Mouse (Mus musculus): ENCODE data around the gene Optc.

Optc gene

GRCm38 (mm10) chr1:133876936-133877335 is 30.9 kb downstream of the Optc start:
- TF ChIP-seq GATA4 (IDR thresholded peaks at IDR 0.05; ENCODE audit: insufficient replicate concordance, low read length) = no peak

DNA sequence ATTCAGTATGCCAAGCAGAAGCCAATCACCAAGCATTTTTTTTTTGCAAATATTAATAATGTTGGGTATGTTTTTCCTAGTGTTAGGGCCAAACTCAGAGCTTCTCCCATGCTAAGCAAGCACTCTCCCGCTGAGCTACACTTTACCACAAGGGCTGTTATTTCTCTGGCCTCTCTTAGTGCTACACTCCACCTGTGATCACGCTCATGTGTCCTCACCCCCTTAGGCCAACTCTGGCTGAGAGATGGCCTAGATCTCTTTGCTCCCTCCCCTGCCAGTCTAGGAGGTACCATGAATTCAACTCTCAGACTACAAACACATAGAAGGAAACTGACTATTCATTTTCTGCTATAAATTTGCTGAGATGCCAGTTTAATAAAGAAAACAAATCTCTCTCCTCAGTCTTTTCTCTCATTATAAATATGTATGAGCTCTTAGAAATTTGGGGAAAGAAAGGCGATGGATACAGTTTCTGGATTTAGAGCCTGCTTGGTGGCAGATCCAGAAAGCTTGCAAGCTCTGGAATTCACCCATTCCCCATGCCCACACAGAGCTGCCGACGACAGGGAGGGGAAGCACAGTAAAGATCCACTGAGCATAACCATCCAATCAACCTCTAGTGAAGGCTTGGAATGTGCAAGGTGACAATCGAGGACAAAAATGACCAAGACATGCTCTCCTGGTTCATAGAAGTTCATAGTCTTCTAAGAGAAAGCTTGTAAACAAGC is 34.5 kb downstream of the Optc start:
- TF ChIP-seq GATA4 (IDR thresholded peaks at IDR 0.05; ENCODE audit: insufficient replicate concordance, low read length) = no peak

GRCm38 (mm10) chr1:133871241-133871640 is 36.6 kb downstream of the Optc start:
- no peak for TF ChIP-seq GATA4 (IDR thresholded peaks at IDR 0.05; ENCODE audit: insufficient replicate concordance, low read length)

DNA sequence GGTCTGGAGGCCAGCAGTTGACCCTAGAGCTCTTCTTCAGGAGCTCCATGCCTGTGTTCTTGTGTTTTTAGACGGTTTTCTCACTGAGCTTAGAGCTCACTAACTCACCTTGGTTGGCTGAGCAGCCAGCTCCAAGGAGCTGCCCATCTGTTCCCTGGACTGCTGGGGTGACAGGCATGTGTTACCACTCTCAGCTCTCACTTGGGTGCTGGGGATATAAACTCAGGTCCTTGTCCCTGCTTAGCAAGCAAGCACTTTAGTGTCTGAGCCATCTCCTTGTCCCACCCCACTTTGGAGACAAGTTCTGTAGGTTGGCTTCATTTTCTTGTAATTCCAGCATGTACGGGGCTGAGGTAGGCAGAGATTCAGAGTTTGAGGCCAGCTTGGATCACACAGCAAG is 38.6 kb downstream of the Optc start:
- TF ChIP-seq GATA4 (IDR thresholded peaks at IDR 0.05; ENCODE audit: insufficient replicate concordance, low read length) = no peak

DNA sequence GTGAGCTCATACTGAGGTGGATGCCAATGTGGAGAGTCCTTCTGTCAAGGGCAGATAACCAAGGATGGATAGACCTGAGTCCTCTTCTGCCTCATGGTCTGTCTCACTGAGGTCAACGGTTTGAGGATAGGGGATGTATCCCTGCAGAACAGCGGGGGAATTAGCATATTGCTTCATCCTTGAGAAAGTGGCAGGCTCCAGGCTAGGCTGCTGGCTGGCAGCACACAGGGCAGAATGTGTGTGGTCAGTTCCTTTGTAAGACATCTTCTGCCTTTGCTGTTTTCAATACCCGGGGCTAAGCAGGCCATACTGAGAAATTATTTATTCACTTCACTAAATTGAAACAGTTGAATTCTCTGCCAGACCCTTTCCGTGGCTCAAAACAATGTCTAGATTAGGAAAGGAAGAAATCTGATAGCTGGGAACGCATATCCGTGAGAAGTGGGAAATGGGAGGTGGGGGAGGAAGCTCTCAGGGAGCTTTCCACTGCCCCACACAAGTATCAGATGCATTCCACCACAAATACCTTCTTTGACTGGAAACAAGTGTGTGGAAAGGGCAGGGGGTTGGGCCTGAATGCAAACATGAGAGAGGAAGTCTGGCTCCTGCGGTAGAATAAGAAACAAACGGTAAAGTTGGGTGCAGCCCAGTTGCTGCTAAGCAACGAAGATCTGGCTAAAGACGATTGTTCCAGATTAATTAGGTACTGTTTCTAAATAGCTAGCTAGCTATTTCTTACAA is 44.4 kb downstream of the Optc start:
- peak; percentile 69; the same call in 1 of the 2 replicates for TF ChIP-seq GATA4 (IDR thresholded peaks at IDR 0.05; ENCODE audit: insufficient replicate concordance, low read length)

- no peak for TF ChIP-seq GATA4 (IDR thresholded peaks at IDR 0.05; ENCODE audit: insufficient replicate concordance, low read length)
These were observed 46.8 kb downstream of the Optc start for GRCm38 (mm10) chr1:133861028-133861427.

- no peak for TF ChIP-seq GATA4 (IDR thresholded peaks at IDR 0.05; ENCODE audit: insufficient replicate concordance, low read length)
These were observed 47.7 kb downstream of the Optc start for GRCm38 (mm10) chr1:133859821-133860711.

DNA sequence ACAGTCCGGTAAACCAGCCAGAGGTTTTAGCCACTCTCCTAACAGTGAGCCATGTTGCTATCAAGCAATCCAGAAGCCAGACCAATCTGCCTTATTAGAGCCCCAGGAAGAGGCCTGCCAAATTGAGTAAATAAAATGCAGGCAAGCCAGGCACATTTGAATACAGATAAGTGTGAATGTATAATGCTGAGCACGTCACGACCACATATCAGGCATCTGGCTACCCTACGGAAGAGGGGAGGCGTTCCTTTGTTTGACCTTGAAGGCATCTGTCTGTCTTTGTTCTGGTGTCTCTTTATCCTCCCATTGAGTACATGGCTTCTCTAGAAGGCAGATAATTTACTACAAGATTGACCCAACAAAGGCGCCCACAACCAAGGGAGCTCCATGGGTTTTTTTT is 48.5 kb downstream of the Optc start:
- TF ChIP-seq GATA4 (IDR thresholded peaks at IDR 0.05; ENCODE audit: insufficient replicate concordance, low read length) = no peak

DNA sequence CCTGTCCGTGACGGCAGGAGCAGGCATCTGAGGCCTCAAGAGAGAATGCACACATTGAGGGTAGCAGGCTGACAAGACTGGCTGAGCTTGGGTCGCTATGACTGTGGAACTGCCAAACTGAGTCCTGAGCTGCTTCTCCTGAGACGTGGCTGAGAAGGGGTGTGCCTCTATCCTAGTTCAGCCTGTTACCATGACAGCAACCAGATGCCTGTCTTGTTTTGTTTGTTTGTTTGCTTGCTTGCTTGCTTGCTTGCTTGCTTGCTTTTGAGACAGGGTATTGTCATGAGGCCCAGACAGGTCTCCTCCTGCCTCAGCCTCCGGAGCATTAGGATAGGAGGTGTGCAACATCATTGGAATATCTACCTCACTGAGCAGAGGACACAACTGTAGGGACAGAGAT is 50.0 kb downstream of the Optc start:
- no peak for TF ChIP-seq GATA4 (IDR thresholded peaks at IDR 0.05; ENCODE audit: insufficient replicate concordance, low read length)

DNA sequence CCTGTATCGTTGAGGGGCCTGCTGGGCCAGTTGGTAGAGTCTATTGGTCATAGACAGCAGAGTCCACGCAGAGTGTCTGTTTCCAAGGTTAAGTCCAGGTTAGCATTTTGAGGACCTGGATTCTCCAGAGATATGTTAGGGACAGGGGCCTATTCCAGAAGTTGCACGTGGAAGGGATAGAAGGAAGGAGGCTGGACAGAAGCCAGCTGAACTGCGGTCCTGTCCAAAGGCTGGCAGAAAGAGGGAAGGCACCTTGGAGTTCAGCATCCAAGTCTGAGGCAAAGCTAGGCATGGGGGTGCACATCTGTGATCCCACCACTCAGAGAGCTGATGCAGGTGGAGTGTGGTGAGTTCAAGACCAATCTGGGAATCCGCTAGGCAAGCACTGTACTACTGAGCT is 50.6 kb downstream of the Optc start:
- no peak for TF ChIP-seq GATA4 (IDR thresholded peaks at IDR 0.05; ENCODE audit: insufficient replicate concordance, low read length)

DNA sequence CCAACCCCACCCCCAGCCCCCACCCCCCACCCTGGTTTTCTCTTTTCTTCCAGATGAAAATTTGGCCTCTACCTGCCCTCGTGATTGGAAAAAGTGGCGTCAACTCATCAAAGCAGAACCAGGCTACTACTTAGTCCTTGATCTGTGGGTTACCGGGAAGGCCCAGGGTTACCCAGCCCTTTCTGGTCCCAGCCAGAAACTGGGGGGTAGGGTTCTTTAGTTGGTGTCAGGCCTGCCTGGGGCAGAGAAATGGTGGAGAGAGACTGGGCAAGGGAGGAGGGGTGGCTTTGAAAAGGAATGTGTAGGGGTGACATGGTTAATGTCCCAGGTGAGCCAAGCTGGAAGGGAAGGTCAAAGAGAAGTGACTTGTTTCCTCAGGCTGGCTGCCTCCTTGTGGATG is 51.1 kb downstream of the Optc start:
- TF ChIP-seq GATA4 (IDR thresholded peaks at IDR 0.05; ENCODE audit: insufficient replicate concordance, low read length) = no peak

DNA sequence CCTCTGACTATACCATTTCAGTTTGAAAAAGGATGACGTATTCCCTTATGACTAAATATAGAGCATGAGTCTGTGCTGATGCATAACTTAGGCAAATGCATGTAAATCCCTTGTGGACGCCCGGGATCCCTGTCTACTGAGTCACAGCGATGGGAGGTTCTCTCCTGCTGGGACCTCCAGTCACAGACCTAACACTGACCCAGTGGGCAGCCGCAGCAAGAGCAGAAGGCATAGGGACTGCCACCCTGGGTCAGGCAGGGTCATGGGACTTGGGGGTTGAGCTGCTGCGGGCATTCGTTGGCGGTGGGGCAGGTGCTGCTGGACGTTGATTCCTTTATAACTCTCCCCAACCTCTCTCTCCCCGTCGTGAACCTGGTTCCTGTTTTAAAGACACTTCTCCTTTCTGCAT is 51.7 kb downstream of the Optc start:
- TF ChIP-seq GATA4 (IDR thresholded peaks at IDR 0.05; ENCODE audit: insufficient replicate concordance, low read length) = no peak

GRCm38 (mm10) chr1:133855274-133856017 is 52.4 kb downstream of the Optc start:
- TF ChIP-seq GATA4 (IDR thresholded peaks at IDR 0.05; ENCODE audit: insufficient replicate concordance, low read length) = no peak

- no peak for TF ChIP-seq GATA4 (IDR thresholded peaks at IDR 0.05; ENCODE audit: insufficient replicate concordance, low read length)
These were observed 53.2 kb downstream of the Optc start for GRCm38 (mm10) chr1:133854421-133855273.

Measured in liver, adult (tissue).